Mouse (Mus musculus): ENCODE measurements around the gene Onecut3.

Gene Onecut3

GRCm38 (mm10) chr10:80503599-80504220, 9.1 kb downstream of the Onecut3 start:
- DNase-seq (ENCODE audit: low read depth, low spot score), result peak; percentile 48

- DNase-seq (ENCODE audit: low read depth, low spot score), result peak; percentile 58
These were observed 10.1 kb downstream of the Onecut3 start for GRCm38 (mm10) chr10:80504724-80505123.

- peak; percentile 72 for DNase-seq (ENCODE audit: low read depth, low spot score)
These were observed 11.6 kb downstream of the Onecut3 start for GRCm38 (mm10) chr10:80506222-80506621.

GRCm38 (mm10) chr10:80509412-80510272, 15.0 kb downstream of the Onecut3 start:
- peak; percentile 79 for DNase-seq (ENCODE audit: low read depth, low spot score)

- no peak for DNase-seq (ENCODE audit: low read depth, low spot score)
These were observed 15.6 kb downstream of the Onecut3 start for GRCm38 (mm10) chr10:80510273-80510660.

- DNase-seq (ENCODE audit: low read depth, low spot score), result no peak
These were observed 19.1 kb downstream of the Onecut3 start for GRCm38 (mm10) chr10:80513739-80514138.

- DNase-seq (ENCODE audit: low read depth, low spot score), result peak; percentile 25
These were observed 24.7 kb downstream of the Onecut3 start for GRCm38 (mm10) chr10:80519287-80519686.

- peak; percentile 56 for DNase-seq (ENCODE audit: low read depth, low spot score)
These were observed 28.7 kb downstream of the Onecut3 start for GRCm38 (mm10) chr10:80523299-80523698.

GRCm38 (mm10) chr10:80526172-80526571, 31.5 kb downstream of the Onecut3 start:
- DNase-seq (ENCODE audit: low read depth, low spot score), result peak; percentile 78

- no peak for DNase-seq (ENCODE audit: low read depth, low spot score)
These were observed 38.1 kb downstream of the Onecut3 start for GRCm38 (mm10) chr10:80532783-80533182.

- peak; percentile 86 for DNase-seq (ENCODE audit: low read depth, low spot score)
These were observed 39.1 kb downstream of the Onecut3 start for GRCm38 (mm10) chr10:80533704-80534103.

- peak; percentile 66 for DNase-seq (ENCODE audit: low read depth, low spot score)
These were observed 40.4 kb downstream of the Onecut3 start for GRCm38 (mm10) chr10:80535071-80535470.

- DNase-seq (ENCODE audit: low read depth, low spot score), result peak; percentile 73
These were observed 41.1 kb downstream of the Onecut3 start for GRCm38 (mm10) chr10:80535711-80536110.

GRCm38 (mm10) chr10:80538180-80538579, 43.5 kb downstream of the Onecut3 start:
- no peak for DNase-seq (ENCODE audit: low read depth, low spot score)

- DNase-seq (ENCODE audit: low read depth, low spot score), result peak; percentile 99
These were observed 44.2 kb downstream of the Onecut3 start, which contains the start of gene Atp8b3 for GRCm38 (mm10) chr10:80538710-80539394. TSS of gene Atp8b3 (minus strand) at chr10:80539124.

- DNase-seq (ENCODE audit: low read depth, low spot score), result no peak
These were observed 44.9 kb downstream of the Onecut3 start for GRCm38 (mm10) chr10:80539493-80539892.

GRCm38 (mm10) chr10:80543873-80544272, 49.2 kb downstream of the Onecut3 start:
- no peak for DNase-seq (ENCODE audit: low read depth, low spot score)

- no peak for DNase-seq (ENCODE audit: low read depth, low spot score)
These were observed 51.0 kb downstream of the Onecut3 start for GRCm38 (mm10) chr10:80545590-80545989.

- no peak for DNase-seq (ENCODE audit: low read depth, low spot score)
These were observed 52.3 kb downstream of the Onecut3 start for GRCm38 (mm10) chr10:80546945-80547344.

GRCm38 (mm10) chr10:80547539-80547938, 52.9 kb downstream of the Onecut3 start:
- DNase-seq (ENCODE audit: low read depth, low spot score), result no peak

- peak; percentile 72 for DNase-seq (ENCODE audit: low read depth, low spot score)
These were observed 53.9 kb downstream of the Onecut3 start for GRCm38 (mm10) chr10:80548428-80549006.

GRCm38 (mm10) chr10:80549279-80549678, 54.6 kb downstream of the Onecut3 start:
- DNase-seq (ENCODE audit: low read depth, low spot score), result no peak

Measured in R1 (cell line).